Mouse (Mus musculus) myocyte (in vitro differentiated cells): Measurements from ENCODE around the gene Pcnp. TPM values are rescaled to one million over a fixed set of nuclear protein-coding genes. Genes with fewer than 3 reads are reported as not detected.

ENCODE experiments used
- H3K27me3 ChIP-seq: one replicate; pipeline ENCODE4 v1.6.1; 2011; ENCODE audit not compliant: control insufficient read depth, insufficient read depth, insufficient read length
- H3K36me3 ChIP-seq: one replicate; pipeline ENCODE4 v1.6.1; 2011; ENCODE audit not compliant: control insufficient read depth, insufficient read depth
- H3K4me2 ChIP-seq: one replicate; pipeline ENCODE4 v1.6.1; 2011; ENCODE audit warnings: low read depth, control low read depth
- H3K4me3 ChIP-seq: one replicate; pipeline ENCODE4 v1.5.1; 2011; ENCODE audit warnings: mild to moderate bottlenecking, control low read depth, moderate library complexity
- H3K79me2 ChIP-seq: one replicate; pipeline ENCODE4 v1.6.1; 2011; ENCODE audit not compliant: control insufficient read depth, insufficient read depth
- H3ac ChIP-seq: one replicate; pipeline ENCODE4 v1.6.1; 2011; ENCODE audit not compliant: control insufficient read depth, insufficient read length
- CEBPB ChIP-seq: IDR thresholded peaks from 2 replicates; pipeline ENCODE4 v1.6.1; 2011; ENCODE audit warnings: mild to moderate bottlenecking, moderate library complexity; ENCODE audit not compliant: poor library complexity, insufficient read depth, severe bottlenecking
- E2F4 ChIP-seq: IDR thresholded peaks from one replicate; pipeline ENCODE4 v1.6.1; 2011; ENCODE audit warnings: mild to moderate bottlenecking, control low read depth, moderate library complexity; ENCODE audit not compliant: insufficient read depth
- MAX ChIP-seq: IDR thresholded peaks from one replicate; pipeline ENCODE4 v1.6.1; 2011; ENCODE audit warnings: low read depth, mild to moderate bottlenecking, control low read depth
- MYOD1 ChIP-seq, 3 experiments: IDR thresholded peaks; one replicate each; pipeline ENCODE4 v1.6.1; 2011; ENCODE audit warnings: control low read depth in 2 of 3, low read depth in 2 of 3, mild to moderate bottlenecking in 2 of 3, moderate library complexity in 1 of 3; ENCODE audit not compliant: insufficient read length in 2 of 3, control insufficient read depth in 1 of 3
- MYOG ChIP-seq, 3 experiments: IDR thresholded peaks; one replicate each; pipeline ENCODE4 v1.6.1; 2011; ENCODE audit warnings: control low read depth in 2 of 3, low read depth in 2 of 3, mild to moderate bottlenecking in 2 of 3; ENCODE audit not compliant: insufficient read length in 2 of 3, control insufficient read depth in 1 of 3, insufficient read depth in 1 of 3
- POLR2A ChIP-seq: IDR thresholded peaks from one replicate; pipeline ENCODE4 v1.6.1; 2011; ENCODE audit warnings: low read depth, mild to moderate bottlenecking, control low read depth, moderate library complexity; ENCODE audit not compliant: insufficient read length
- POLR2AphosphoS2 ChIP-seq: IDR thresholded peaks from one replicate; pipeline ENCODE4 v1.6.1; 2011; ENCODE audit warnings: low read depth, control low read depth; ENCODE audit not compliant: insufficient read length
- REST ChIP-seq: IDR thresholded peaks from one replicate; pipeline ENCODE4 v1.6.1; 2011; ENCODE audit warnings: mild to moderate bottlenecking, control low read depth, moderate library complexity; ENCODE audit not compliant: insufficient read depth, insufficient read length
- SRF ChIP-seq: IDR thresholded peaks from one replicate; pipeline ENCODE4 v1.6.1; 2011; ENCODE audit warnings: low read depth; ENCODE audit not compliant: control insufficient read depth, insufficient read length
- TCF12 ChIP-seq: IDR thresholded peaks from one replicate; pipeline ENCODE4 v1.6.1; 2011; ENCODE audit warnings: mild to moderate bottlenecking, control low read depth; ENCODE audit not compliant: poor library complexity, insufficient read depth, severe bottlenecking
- TCF3 ChIP-seq: IDR thresholded peaks from one replicate; pipeline ENCODE4 v1.6.1; 2011; ENCODE audit warnings: low read depth, control low read depth; ENCODE audit not compliant: insufficient read length
- USF1 ChIP-seq: IDR thresholded peaks from one replicate; pipeline ENCODE4 v1.6.1; 2011; ENCODE audit warnings: low read depth, mild to moderate bottlenecking, control low read depth, moderate library complexity
- polyA plus RNA-seq: library from polyadenylated mRNA; unstranded; fragments of >200 nt; fragmentation: generic; extraction: Trizol; gene quantifications from one replicate; pipeline ENCODE4 v1.2.1, GENCODE M21; 2012; ENCODE audit warnings: missing spikeins

Gene Pcnp
- polyA plus RNA-seq, 1 experiment = 39.1 TPM

DNA sequence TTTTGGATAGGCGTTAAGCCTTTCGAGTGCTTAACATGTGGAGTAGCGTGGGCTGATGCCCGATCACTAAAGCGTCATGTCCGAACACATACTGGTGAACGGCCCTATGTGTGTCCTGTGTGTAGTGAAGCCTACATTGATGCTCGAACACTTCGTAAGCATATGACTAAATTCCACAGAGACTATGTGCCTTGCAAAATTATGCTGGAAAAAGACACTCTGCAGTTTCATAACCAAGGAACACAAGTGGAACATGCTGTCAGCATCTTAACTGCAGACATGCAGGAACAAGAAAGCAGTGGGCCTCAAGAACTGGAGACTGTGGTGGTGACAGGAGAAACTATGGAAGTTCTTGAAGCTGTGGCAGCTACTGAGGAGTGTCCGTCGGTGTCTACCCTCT lies 22.7 kb downstream of the Pcnp start:
- Histone ChIP-seq H3K27me3 (no peaks in the 10 kb centered on the region), H3K36me3 (peaks cover 59% of the 10 kb centered on the region), H3ac (no peak overlapping the region), H3K79me2 (no peaks in the 10 kb centered on the region), H3K4me2 (no peak overlapping the region), H3K4me3 (no peak overlapping the region)
- TF ChIP-seq USF1 (no peak), MYOD1 (IDR thresholded peaks at IDR 0.05; ENCODE audit: control insufficient read depth in 1 of 3, insufficient read length in 2 of 3, low read depth in 2 of 3) (no peak), MYOG (IDR thresholded peaks at IDR 0.05; ENCODE audit: control insufficient read depth in 1 of 3, insufficient read depth in 1 of 3, insufficient read length in 2 of 3, low read depth in 2 of 3) (no peak), MAX (no peak), TCF12 (no peak), E2F4 (no peak), POLR2AphosphoS2 (no peak), CEBPB (no peak), TCF3 (no peak), SRF (no peak), REST (no peak), POLR2A (no peak)

DNA sequence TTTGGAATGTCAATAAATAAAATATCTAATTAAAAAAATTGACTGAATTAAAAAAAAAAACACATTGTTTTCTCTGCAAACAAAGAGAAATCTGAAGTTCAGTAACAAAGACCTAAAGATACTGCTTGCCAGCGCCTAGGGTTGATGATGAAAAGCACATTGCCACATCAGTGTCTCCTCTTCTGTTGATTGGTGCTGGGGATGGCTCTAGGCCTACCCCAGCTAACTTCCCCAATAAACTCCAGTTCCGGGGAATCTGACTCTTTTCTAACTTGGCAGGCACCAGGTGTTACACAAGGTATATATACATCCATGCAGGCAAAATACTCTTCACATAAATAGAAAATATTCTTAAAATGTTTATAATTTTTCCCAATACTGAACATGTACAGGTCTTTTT lies 35.3 kb downstream of the Pcnp start:
- Histone ChIP-seq H3ac (no peak overlapping the region), H3K4me2 (no peak overlapping the region), H3K27me3 (no peaks in the 10 kb centered on the region), H3K4me3 (no peak overlapping the region), H3K36me3 (peaks cover 44% of the 10 kb centered on the region), H3K79me2 (no peaks in the 10 kb centered on the region)
- TF ChIP-seq USF1 (no peak), REST (no peak), SRF (no peak), MAX (no peak), POLR2AphosphoS2 (no peak), E2F4 (no peak), MYOG (IDR thresholded peaks at IDR 0.05; ENCODE audit: control insufficient read depth in 1 of 3, insufficient read depth in 1 of 3, insufficient read length in 2 of 3, low read depth in 2 of 3) (no peak), TCF12 (no peak), POLR2A (no peak), MYOD1 (IDR thresholded peaks at IDR 0.05; ENCODE audit: control insufficient read depth in 1 of 3, insufficient read length in 2 of 3, low read depth in 2 of 3) (no peak), TCF3 (no peak), CEBPB (no peak)

DNA sequence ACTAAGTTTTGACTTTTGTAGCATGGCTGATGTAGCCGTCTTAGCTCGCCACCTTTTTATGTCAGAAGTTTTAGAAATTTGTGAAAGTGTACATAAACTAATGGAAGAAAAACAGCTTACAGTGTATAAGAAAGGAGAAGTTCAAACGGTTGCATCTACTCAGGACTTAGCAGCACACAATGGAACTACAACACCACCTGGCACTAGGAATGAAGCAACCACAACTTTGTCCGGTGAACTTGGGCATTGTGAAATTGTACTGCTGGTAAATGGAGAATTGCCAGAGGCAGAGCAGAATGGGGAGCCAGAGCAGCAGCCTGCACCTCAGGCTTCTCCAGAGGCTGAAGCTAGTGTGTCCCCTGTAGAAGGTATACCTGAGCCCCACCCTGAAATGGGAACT lies 39.2 kb downstream of the Pcnp start:
- H3K36me3 ChIP-seq = peaks cover 38% of the 10 kb centered on the region
- H3K4me3 ChIP-seq = no peak overlapping the region

DNA sequence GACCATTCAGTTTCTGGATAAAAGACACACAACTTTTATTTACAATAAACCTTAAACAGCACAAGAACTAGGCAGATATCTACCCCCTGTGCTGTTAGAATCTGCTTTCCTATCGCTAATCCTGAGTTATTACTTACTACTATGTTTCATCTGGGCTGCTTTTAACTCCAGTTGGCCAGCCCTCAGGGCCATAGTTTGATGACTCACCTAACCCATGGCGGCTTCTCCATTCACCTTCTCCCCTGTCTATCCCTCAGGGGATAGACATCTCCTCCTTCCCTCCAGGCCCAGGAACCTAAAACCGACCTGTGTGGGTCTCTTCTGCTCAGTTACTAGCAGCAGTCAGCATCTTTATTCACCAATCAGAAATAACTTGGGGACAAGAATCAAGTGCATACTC lies 43.5 kb downstream of the Pcnp start:
- TF ChIP-seq E2F4 = no peak
- no peak for TF ChIP-seq USF1
- no peak for TF ChIP-seq MYOD1 (IDR thresholded peaks at IDR 0.05; ENCODE audit: control insufficient read depth in 1 of 3, insufficient read length in 2 of 3, low read depth in 2 of 3)
- TF ChIP-seq REST = no peak
- no peak for TF ChIP-seq POLR2A
- no peak for TF ChIP-seq SRF
- Histone ChIP-seq H3ac (no peak overlapping the region), H3K27me3 (no peaks in the 10 kb centered on the region), H3K4me2 (no peak overlapping the region), H3K4me3 (no peak overlapping the region), H3K79me2 (peaks cover 41% of the 10 kb centered on the region), H3K36me3 (peaks cover 38% of the 10 kb centered on the region)

More for the DNA sequence above, 39.2 kb downstream of the Pcnp start:
- H3K4me2 ChIP-seq = no peak overlapping the region
- TF ChIP-seq POLR2A (no peak), MYOD1 (IDR thresholded peaks at IDR 0.05; ENCODE audit: control insufficient read depth in 1 of 3, insufficient read length in 2 of 3, low read depth in 2 of 3) (no peak), CEBPB (no peak), USF1 (no peak), POLR2AphosphoS2 (no peak), MYOG (IDR thresholded peaks at IDR 0.05; ENCODE audit: control insufficient read depth in 1 of 3, insufficient read depth in 1 of 3, insufficient read length in 2 of 3, low read depth in 2 of 3) (no peak), TCF3 (no peak), MAX (no peak), TCF12 (no peak), SRF (no peak), REST (no peak), E2F4 (no peak)
- no peak overlapping the region for H3ac ChIP-seq
- H3K79me2 ChIP-seq = peaks cover 18% of the 10 kb centered on the region
- H3K27me3 ChIP-seq = no peaks in the 10 kb centered on the region

DNA sequence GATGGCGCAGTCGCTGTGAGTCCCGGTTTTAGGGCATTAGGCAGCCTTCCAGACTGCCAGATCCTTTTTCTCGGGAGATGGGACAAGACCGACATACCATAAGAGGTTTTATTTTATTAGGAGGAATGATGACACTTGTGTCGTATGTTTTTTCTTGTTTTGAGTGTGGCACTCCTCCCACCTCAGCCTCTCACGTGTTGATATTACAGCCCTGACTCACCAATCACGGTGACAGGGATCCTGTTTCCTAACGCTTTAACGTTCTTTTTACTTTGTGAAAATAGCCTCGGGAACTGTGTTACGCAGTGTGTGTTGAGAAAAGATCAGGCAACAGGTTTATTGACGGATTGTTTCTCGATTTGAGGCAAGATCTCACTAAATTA lies 54.6 kb downstream of the Pcnp start:
- no peak for TF ChIP-seq MYOG (IDR thresholded peaks at IDR 0.05; ENCODE audit: control insufficient read depth in 1 of 3, insufficient read depth in 1 of 3, insufficient read length in 2 of 3, low read depth in 2 of 3)
- no peak for TF ChIP-seq TCF3
- TF ChIP-seq REST = no peak
- TF ChIP-seq CEBPB = no peak
- no peak for TF ChIP-seq SRF
- no peak for TF ChIP-seq E2F4
- TF ChIP-seq POLR2AphosphoS2 = no peak
- peak; percentile 30 for TF ChIP-seq USF1
- peak overlapping the region; percentile 49 for H3K4me3 ChIP-seq
- no peaks in the 10 kb centered on the region for H3K27me3 ChIP-seq
- H3K4me2 ChIP-seq = peak overlapping the region; percentile 93
- peak overlapping the region; percentile 81 for H3ac ChIP-seq
- peaks cover 18% of the 10 kb centered on the region for H3K36me3 ChIP-seq
- peaks cover 65% of the 10 kb centered on the region for H3K79me2 ChIP-seq
